Mouse (Mus musculus): ENCODE measurements around the gene Pdzd2.

Gene Pdzd2

GRCm38 (mm10) chr15:12573621-12574020, 166.1 kb downstream of the Pdzd2 start:
- no peak for DNase-seq

GRCm38 (mm10) chr15:12571168-12571567, 168.6 kb downstream of the Pdzd2 start:
- no peak for DNase-seq

- no peak for DNase-seq
Measured at GRCm38 (mm10) chr15:12566637-12567440, 172.9 kb downstream of the Pdzd2 start.

- DNase-seq, result no peak
Measured at GRCm38 (mm10) chr15:12565281-12565680, 174.4 kb downstream of the Pdzd2 start.

- no peak for DNase-seq
Measured at GRCm38 (mm10) chr15:12560505-12560904, 179.2 kb downstream of the Pdzd2 start.

GRCm38 (mm10) chr15:12557663-12558436, 181.9 kb downstream of the Pdzd2 start:
- DNase-seq, result no peak

GRCm38 (mm10) chr15:12553211-12553610, 186.5 kb downstream of the Pdzd2 start:
- no peak for DNase-seq

DNA sequence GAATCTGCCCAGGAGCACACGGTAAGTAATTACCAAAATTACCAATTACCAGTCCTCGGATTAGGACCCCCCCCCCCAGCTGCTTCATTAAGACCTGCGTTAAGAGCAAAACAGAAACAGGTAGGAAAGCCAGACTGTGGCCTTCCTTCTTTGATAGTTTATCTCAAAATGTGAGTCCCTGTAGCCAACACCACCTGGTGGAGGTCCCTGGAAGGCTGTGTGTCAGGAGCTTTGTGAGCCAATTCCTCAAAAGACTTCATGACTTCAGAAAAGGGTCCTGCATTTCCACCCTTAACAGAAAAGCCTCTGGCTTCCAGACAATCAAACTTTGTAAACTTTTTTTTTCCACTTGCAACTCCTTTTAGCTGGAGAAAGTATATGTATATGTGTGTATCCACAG, 188.8 kb downstream of the Pdzd2 start:
- peak; percentile 43 for DNase-seq

DNA sequence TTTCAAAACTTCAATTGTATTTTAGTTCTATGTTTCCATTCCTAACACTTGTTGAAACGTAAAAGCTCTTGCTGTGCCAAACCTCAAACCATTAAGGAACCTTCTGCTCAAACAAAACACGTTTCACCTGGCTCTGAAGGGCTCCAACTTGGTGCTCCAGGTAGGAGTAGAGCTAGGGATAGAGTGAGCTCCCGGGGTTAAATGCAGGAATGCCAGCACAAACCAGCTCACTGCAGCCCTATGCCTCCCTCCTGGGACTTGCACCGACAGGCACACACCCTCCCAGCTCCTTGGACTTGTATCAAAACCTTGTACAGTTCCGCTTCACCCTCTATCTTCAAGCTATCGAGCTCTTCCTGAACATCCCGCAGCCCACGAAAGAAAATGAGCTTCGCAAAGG, 189.3 kb downstream of the Pdzd2 start:
- DNase-seq, result peak; percentile 37

- DNase-seq, result peak; percentile 83
Measured at GRCm38 (mm10) chr15:12549919-12550305, 189.8 kb downstream of the Pdzd2 start.

DNA sequence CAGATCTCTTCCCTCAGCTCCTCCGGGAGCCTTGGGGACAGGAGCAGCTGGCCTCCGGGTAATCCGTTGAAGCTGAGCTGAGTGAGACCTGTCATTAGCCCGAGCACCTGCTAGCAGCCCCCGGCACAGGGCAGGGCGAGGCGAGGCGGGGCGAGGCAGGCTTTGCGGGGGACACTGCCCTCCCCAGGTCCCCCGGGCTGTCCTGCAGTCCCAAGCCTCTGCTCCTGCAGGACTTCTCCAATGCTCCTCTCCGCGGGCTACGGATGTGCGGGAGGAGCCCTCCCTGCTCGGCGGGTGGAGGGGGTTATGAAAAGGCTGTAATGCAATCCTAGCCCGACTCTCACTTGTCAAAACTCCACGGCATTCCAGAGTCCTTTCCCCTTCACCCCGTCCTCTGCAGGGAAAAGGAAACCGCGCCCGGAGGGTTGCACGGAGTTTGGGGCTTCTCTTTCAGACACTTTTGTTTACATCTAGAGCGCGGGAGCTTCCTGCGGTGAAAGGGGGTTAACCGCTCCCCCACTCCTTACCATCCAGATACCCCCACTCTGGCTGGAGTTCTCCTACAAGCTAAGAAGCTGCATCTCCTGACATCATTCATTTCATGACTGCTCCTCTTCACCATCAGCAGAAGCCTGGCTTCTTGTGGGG, 190.3 kb downstream of the Pdzd2 start:
- DNase-seq, result peak; percentile 63

DNA sequence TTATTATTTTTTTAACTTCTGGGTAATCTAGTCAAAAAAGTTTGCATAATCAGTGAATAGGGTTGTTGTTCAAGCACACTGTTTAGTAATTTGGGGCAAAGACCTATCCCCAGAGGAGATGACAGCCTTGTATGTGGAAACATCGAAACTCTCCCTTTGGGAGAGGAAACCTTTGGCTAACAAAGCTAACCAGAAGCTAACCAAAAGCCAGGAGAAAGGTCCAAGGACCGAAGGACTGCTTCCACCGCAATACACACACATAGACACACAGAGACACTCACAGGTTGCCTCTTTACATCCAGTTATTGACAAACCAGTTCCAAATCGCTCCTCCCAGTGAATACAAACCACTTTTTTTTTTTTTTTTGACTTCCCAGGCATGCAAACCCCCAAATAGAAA, 191.0 kb downstream of the Pdzd2 start:
- DNase-seq, result no peak

DNA sequence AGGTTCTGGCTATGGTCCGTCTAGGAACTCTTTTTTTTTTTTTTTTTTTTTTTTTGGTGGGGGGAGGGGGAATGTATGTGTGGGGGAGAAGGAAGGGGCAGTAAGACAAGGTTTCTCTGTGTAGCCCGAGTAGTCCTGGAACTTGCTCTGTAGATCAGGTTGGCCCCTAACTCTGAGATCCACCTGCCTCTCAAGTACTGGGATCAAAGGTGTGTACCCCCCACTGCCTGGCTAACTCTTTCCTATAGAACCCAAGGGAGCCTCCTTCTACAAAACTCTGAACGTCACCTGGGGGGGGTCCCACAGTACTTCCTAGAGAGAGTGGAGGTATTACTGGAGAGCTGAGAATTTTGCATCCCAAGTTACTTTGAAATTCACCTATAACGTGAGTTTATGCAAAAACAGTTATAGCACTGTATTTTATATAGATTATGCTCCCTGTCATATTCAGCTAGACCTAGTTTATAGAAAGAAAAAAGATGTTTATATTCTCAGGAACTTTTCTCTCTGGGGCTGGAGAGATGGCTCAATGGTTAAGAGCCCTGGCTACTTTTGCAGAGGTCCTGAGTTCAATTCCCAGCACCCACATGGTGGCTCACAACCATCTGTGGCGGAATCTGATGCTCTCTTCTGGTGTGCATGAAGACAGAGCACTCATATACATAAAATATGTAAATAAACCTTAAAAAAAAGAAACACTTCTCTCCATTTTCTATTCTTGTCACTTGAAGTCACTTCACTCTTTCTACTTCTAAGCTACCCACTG, 191.9 kb downstream of the Pdzd2 start:
- DNase-seq, result no peak

DNA sequence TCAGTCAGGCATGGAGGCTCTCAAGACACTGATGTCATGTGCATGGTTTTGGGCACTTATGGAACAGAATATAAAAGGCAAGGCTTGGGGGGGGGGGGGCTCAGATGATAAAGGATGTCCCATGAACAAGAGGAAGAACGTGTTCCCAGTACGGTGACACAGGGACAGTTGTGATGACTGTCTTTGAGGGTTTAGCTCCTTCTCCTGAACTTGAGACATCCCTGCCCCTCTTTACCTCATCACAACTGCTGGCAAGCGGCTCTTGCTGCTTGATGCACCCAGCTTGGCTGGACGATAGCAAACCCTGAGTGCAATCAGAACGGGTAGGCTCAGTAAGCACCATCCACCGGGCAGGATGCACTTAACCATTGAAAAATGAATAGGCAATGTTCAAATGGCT, 192.9 kb downstream of the Pdzd2 start:
- DNase-seq, result no peak

- peak; percentile 58 for DNase-seq
Measured at GRCm38 (mm10) chr15:12545671-12546070, 194.1 kb downstream of the Pdzd2 start.

- DNase-seq, result peak; percentile 51
Measured at GRCm38 (mm10) chr15:12545220-12545619, 194.5 kb downstream of the Pdzd2 start.

GRCm38 (mm10) chr15:12543686-12544325, 195.9 kb downstream of the Pdzd2 start:
- no peak for DNase-seq

DNA sequence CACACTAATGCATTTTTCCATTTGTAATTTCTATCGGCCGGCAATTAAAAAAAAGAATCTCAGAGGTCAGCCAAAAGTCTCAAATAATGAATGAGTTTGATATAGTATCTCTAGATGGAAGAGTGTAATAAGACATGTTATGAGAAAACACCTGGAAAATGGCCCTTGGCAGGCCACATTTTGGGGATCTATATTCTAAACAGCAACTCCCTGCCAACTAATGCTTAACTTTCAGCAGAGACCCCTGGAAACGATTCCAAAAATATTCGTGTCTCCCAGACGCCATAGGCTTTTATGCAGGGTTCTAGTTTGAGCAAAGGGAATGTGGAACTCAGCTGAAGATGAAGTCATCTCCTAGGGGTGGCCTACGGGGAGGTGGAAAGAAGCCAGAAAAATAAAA, 197.4 kb downstream of the Pdzd2 start:
- no peak for DNase-seq

- no peak for DNase-seq
Measured at GRCm38 (mm10) chr15:12539618-12540302, 200.0 kb downstream of the Pdzd2 start.

DNA sequence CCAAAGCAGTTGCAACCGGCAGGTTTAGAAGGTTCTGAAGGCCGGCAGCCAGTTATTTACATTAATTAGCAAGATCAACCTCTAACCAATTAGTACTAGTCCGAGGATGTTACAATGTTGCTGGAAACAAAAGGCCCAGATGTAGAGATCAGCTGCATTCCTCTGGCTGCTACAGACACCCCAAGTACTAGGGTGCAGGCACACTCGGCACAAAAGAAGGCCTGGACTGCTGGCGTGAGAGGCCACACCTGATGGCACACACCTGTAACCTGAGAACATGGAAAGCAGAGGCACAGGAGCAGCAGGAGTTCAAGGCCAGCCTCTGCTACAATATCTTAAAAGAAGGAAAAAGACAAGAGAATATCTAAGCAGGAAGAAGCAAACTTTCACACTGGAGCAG, 206.5 kb downstream of the Pdzd2 start:
- no peak for DNase-seq

- DNase-seq, result no peak
Measured at GRCm38 (mm10) chr15:12532568-12532967, 207.2 kb downstream of the Pdzd2 start.

DNA sequence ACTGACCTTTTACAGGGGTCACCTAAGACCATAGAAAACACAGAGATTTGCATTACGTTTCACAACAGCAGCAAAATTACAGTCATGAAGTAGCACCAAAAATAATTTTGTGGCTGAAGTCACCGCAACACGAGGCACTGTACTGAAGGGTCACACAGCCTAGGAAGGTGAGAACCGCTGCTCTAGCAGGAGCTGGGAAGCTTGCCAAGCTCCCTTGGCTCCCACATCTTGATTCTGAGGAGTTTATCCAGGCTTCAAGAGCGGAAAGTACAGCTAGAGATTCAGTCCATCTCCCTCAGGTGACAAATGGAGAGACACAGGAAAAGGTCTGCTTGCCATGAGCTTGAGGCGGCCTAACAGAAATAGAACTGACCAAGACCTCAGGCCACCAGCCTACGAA, 216.9 kb downstream of the Pdzd2 start:
- DNase-seq, result no peak
